Mouse (Mus musculus) v-Abl transformed pro-B cells (cell line): ENCODE results near the gene Srgap1.

ENCODE experiments used
- in situ Hi-C, 2 experiments: fragments of 400-800 bp; cut with MboI; formaldehyde crosslinking; loops; one replicate each; pipeline ENCODE4 v1.15.1; 2025; ENCODE audit not compliant: unreplicated experiment in 2 of 2

Gene Srgap1

DNA sequence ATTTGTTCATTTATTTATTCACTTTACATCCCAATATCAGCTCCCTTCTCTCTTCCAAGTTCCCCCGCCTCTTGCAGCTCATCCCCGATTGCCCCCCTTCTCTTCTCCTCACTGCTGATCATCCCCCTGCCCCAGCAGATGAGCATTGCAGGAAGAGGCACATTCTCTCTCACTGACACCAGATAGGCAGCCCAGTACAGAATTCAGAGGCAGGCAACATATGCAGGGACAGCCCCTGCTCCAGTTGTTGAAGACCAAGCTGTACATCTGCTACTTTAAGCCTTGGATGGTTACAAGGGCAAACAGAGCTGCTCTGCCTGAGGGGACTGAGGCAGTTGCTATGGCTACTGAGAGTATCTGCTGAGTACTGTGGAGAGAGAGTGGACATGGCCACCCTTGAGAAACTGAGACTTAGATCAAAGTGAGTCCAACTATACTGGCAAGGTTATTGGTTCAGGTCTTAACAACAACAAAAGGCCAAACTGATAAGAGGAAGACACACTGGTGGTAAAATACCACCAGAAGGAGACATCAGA is 149.2 kb downstream of the Srgap1 start:
- in situ Hi-C loops = no loop called here

- in situ Hi-C loops = no loop called here
Measured at GRCm38 (mm10) chr10:121891390-121892067, 155.6 kb downstream of the Srgap1 start.

DNA sequence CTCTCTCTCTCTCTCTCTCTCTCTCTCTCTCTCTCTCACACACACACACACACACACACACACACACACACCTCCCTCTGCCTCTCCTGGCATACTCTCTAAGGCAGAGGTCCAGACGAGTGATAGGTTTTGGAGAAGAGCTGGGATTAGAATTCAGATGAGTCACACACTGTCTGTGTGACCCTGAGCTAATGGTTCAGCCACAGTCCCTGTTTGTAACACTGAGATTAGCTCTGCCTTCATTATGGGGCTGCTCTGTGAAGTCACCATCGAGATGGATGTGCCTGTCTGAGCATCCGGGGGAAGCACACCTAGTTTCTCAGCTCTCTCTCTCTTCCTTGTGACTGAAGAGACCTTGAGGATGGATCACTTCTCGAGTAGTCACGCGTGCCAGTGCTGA is 157.1 kb downstream of the Srgap1 start:
- in situ Hi-C loops = no loop called here

GRCm38 (mm10) chr10:121886805-121887204 is 160.3 kb downstream of the Srgap1 start:
- in situ Hi-C loops = no loop called here

DNA sequence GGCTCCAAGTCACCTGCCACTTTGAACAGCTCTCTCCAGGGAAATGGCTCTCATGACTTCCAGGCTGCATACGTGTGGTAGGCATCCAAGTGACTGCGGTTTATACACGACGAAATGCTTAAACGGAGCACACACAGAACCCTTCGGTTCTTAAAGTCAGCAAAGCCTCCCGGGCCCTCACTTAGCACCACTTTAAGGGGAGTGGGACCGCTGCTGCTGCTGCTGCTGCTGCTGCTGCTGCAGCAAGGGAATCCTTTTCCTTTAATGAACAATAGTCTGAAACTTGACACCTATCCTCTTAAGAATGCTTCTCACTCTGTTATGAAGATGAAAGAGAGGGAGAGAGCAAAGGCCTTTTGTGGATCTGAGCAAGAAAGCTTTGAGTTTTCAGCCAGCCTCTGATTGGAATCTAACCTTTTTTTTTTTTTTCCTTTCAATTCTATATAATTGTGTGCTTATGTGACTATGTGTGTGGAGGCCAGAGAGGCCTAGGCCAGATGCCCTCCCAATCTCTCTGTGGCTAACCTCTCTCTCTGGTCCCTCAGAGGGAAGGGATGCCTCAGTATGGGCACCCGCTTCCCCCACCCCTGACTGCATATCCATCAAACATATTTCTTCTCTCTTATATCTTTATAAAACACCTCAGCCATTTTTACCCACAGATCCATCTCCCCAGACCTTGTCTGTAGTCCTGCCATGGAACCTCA is 161.4 kb downstream of the Srgap1 start:
- in situ Hi-C loops = no loop called here

DNA sequence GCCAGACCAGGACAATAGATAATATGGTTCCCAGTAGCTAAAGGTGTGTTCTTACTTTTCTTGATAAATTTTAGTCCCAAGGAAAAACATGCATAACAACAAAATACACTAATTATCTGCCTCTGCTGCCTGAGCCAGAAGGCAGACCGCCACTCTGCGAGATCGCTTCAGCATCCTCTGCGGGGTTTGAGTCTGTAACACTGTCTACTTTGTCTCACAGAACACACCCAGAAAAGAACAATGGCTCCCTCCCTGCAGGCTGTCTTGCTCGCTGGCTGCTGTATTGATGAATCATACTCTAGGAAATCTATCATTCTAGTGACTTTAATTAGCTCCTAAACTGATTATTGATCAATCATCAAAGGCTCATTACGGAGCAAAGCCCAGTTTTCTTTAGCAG is 164.7 kb downstream of the Srgap1 start:
- in situ Hi-C loops = no loop called here

DNA sequence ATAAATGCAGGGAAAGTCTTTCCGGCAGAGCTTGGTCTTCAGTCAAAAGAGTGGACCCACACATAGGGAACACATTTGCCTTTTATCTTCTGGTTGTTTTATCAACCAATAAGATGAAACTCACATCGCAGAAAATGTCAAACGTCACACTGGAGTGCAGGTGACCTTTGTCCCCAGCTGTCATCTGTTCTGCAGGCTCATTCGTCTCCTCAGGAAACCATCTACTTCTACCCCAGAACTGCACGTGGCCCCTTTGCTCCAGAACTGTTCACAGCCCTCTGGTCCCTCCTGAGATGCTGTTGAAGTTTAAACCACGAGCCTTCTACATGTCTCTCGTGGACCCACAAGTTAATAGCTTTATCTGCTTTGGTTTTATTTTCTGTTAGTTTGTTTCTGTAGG is 168.3 kb downstream of the Srgap1 start:
- in situ Hi-C loops = no loop called here

DNA sequence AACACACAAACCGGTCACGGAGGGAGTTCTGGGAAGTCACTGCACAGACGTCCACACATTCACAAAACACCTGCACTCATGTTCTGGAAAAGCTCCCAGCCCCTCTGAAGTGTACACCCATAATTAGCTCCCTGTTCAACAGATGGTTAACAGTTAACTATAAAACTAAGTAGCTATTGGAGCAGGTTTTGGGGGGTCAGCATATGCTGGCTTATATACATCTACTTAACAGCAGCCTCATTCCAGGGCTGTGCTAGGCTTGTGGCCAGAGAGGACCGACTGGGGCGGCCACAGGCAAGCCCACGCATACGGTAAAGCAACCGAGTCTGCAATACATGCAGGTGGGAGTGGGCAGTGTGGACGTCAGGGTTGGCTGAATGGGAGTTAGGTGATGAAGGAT is 169.2 kb downstream of the Srgap1 start:
- in situ Hi-C loops = no loop called here

DNA sequence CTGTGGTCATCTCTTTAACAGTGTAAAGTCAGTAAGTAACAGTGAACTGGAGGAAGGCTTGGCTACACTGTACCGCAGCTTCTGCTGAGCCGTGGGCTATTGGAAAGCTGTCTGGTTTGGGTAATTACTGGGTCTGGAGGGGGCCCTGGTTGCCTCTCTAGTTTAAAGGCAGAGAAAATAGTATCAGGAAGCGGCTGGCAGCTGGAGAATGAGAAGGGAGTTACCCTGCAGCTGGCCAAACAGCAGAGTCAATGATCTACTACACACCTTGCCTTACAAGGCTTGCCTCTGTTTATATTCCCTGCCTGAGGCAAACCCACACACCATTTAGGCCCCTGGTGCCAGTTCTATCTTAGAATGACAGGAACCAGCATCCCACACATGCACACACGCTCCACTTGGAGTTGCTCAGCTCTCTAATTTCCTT is 174.0 kb downstream of the Srgap1 start:
- in situ Hi-C loops = no loop called here

DNA sequence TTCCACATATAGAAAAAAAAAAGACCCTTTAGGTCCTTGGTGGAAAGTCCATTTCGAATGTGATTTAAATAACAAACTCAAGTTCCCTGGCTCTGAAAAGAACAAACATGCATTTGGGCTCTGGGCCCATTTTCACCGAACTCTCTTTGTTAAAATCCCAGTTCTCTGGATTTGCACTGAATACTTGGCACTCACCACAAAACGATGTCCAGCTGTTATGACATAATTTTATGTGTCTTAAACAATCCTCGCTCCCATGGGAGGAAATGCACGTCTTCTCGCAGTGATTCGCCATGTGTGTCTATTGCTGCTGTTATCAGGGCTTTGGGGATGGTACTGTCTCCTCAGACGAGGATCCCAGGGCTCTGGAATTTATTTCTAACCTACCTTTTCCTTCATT is 177.2 kb downstream of the Srgap1 start:
- in situ Hi-C loops = no loop called here

- in situ Hi-C loops = no loop called here
Measured at GRCm38 (mm10) chr10:121868255-121868654, 178.9 kb downstream of the Srgap1 start.

DNA sequence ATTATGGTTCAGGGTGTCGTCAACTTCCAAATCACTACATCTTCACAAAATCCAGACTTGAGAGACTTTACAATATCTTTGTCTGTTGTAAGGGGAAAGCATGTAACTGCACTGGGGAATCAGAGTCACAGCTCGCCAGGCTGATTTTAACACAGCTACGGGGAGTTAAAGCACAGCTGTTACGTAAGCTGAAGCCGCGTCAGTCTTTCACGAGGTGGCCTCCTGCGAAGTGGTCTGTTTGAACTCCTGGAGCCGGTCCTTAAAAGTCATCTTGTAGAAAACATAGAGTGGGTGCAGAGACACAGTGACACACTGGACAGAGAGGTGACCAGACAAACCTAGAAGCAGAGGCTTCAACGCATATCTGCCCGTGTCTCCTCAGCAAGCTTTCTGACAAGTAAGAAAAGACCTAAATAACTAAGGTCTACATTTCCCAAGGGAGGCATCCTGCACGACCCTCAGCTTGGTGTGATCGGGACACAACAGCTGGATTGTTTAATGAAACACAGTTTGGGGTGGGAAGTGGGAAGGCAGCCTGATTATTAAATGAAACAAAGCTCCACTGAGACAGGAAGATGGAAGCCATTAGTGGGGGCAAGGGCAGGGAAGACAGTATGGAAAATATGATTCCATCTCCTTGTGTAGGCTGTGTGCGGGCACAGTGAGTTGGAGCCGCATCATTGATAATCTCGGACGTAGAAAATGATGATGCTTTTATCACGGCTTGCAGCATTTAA is 181.4 kb downstream of the Srgap1 start:
- in situ Hi-C loops = no loop called here

- in situ Hi-C loops = no loop called here
Measured at GRCm38 (mm10) chr10:121860924-121861323, 186.2 kb downstream of the Srgap1 start.

DNA sequence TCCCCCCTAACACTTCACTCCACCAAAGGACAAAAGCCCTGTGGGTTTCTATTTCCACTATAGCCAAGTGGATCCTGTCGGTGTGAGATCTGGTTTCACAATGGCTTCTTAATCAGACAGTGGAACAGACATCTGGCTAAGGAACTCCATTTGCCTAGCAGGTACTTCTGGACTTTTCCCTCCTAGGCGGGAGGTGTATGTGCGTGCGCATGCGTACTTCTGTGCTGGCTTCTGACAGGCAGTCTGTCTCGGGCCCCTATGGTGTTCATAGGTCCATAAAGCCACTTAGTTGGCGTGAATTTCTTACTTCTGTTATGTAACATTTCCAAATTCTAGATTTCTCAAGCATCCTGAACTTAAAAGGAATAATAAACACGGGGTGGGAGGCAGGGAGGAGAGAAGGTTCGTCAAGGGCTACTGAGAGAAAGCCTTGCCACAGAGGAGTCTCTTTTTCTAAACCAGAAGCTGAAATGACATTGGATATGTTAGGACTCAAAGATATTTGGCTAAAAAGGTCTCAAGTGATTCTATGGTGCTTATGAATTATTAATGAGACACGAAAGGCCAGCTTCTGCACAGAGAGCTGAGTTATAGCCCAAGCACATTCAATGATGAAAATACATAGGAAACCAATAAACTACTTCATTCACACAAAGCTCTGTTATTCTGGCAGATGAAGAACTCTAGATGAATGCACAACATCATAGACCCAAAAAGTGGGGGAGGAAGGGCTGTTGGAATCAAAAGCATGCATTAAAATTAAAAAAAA is 187.1 kb downstream of the Srgap1 start:
- in situ Hi-C loops = no loop called here

- in situ Hi-C loops = no loop called here
Measured at GRCm38 (mm10) chr10:121858911-121859310, 188.2 kb downstream of the Srgap1 start.

GRCm38 (mm10) chr10:121858086-121858485 is 189.0 kb downstream of the Srgap1 start:
- in situ Hi-C loops = no loop called here

DNA sequence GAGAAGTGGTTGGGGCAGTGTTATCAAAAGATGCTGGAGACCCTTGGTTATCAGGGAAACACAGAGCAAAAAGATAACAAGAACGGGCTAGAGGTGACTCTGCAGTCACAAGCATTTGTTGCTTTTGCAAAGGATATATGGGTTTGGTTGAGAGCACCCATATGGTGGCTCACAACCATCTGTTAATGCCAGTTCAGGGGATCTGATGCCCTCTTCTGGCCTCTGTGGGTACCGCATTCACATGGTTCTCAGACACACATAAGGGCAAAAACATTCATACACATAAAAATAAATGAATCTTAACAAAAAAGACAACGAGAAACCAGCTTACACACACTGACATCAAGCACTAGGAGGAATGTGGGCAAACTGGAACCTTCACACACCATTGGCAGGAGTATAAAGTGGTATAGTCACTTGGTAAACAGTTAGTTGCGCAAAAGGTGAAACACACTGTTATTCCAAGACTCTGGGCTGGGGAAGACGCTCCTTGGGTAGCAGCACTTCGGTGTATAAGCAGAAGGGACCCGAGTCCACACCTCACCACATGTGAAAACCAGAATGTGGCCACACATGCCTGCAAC is 191.2 kb downstream of the Srgap1 start:
- in situ Hi-C loops = no loop called here

- in situ Hi-C loops = no loop called here
Measured at GRCm38 (mm10) chr10:121853385-121853808, 193.7 kb downstream of the Srgap1 start.

- in situ Hi-C loops = no loop called here
Measured at GRCm38 (mm10) chr10:121849496-121849895, 197.6 kb downstream of the Srgap1 start.

DNA sequence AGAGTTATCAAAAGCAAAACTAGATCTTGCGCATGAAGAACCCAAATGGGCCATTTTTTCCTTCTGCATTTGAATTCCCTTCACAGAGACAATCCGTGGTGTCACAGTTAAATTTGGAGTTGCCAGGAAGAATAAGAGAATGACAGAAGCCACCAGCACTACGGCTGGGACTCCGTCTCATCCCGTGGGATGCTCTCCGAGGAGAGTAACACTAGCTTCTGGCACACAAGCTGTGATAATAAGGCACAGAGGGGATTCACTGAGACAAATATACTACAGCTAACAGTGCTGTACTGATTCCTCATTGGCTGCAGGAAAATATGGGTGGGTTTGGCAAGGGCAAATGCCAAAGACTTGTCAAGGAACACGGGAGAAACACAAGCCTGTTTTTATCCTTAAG is 201.4 kb downstream of the Srgap1 start:
- in situ Hi-C loops = no loop called here
